Mouse (Mus musculus): ENCODE results near the gene Pgm5. TPM values are rescaled to one million over a fixed set of nuclear protein-coding genes. Genes with fewer than 3 reads are reported as not detected.
A peak's percentile ranks its signal among the peaks of the same experiment; 100 is the strongest.
"Not testable (repeated sequence)": the region's sequence is repeated elsewhere in the genome, so short reads cannot be mapped to it uniquely, and the experiment has no call there.

Gene Pgm5
- polyA plus RNA-seq, 1 experiment from 2014 or later: 0.13 TPM

DNA sequence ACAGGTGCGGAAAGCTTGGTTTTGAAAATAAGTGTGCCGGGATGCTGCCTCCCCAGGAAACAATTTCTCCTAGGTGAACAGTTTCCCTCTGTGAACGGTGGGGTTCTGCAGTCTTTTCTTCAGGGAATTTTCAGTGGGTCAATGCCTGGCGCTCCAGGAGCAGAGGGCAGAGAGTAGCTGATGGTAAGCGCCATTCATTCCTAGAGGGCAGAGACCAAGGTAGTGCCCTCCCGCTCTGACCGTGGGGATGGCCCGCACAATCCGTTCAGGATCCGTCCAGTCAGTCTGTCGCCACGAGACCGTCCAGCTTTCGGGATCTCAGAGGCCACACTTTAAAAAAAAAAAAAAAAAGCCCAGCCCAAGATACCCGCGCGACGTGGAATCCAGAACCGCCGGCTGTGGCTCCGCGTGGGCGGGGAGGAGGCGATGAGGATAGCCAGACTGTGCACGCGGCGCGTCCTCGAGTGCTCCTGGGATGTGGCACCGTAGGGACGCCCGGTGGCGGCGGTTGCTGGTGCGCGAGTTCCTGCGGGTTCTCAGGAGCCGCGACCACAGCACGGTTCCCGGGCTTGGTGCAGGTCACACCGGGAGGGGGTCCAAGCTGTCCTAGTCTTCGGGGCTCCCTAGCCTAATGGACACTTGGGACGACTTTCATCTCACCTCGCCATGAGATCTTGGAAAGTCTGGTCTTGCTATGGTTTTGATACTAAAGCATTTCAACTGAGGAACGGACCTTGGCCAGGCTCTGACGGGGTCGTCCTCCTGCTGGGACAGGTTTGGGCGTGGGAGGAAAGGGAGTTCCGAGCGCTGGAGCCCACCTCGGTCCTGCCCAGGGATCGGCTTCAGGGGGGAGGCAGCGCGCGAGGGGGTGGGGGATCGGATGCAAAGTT lies 35.6 kb upstream of the Pgm5 start:
- 1% methylated on average over 57 of the region's 57 CpGs for WGBS
- peak; percentile 53 for DNase-seq (ENCODE audit: low spot score)

GRCm38 (mm10) chr19:24896536-24896935 lies 34.9 kb upstream of the Pgm5 start:
- H3K4me3 ChIP-seq: no peak overlapping the region
- peaks cover 72% of the 10 kb centered on the region for H3K27me3 ChIP-seq (ENCODE audit: insufficient read depth, poor library complexity, severe bottlenecking)
- no peak overlapping the region for H3K27ac ChIP-seq
- peak; percentile 15 for DNase-seq (ENCODE audit: low spot score)
- H3K36me3 ChIP-seq: no peaks in the 10 kb centered on the region
- H3K9me3 ChIP-seq: no peaks in the 10 kb centered on the region
- peaks cover 29% of the 10 kb centered on the region for H3K4me1 ChIP-seq (replicated peaks)
- 8% methylated on average over 4 of the region's 4 CpGs for WGBS

More for the DNA sequence above, 35.6 kb upstream of the Pgm5 start:
- Histone ChIP-seq H3K27ac (no peak overlapping the region), H3K36me3 (no peaks in the 10 kb centered on the region), H3K9me3 (no peaks in the 10 kb centered on the region), H3K4me3 (peak overlapping the region; percentile 41), H3K4me1 (replicated peaks) (peaks cover 29% of the 10 kb centered on the region), H3K27me3 (ENCODE audit: insufficient read depth, poor library complexity, severe bottlenecking) (peaks cover 79% of the 10 kb centered on the region)

GRCm38 (mm10) chr19:24886888-24887287 lies 25.2 kb upstream of the Pgm5 start:
- H3K27ac ChIP-seq: no peak overlapping the region
- no peaks in the 10 kb centered on the region for H3K4me1 ChIP-seq (replicated peaks)
- H3K27me3 ChIP-seq (ENCODE audit: insufficient read depth, poor library complexity, severe bottlenecking): peaks cover 15% of the 10 kb centered on the region
- DNase-seq (ENCODE audit: low spot score): no peak
- H3K9me3 ChIP-seq: no peaks in the 10 kb centered on the region
- H3K36me3 ChIP-seq: no peaks in the 10 kb centered on the region
- H3K4me3 ChIP-seq: no peak overlapping the region
- WGBS: 83% methylated on average over 3 of the region's 3 CpGs

- WGBS: 20% methylated on average over 5 of the region's 5 CpGs
- Histone ChIP-seq H3K4me3 (no peak overlapping the region), H3K36me3 (no peaks in the 10 kb centered on the region), H3K27me3 (ENCODE audit: insufficient read depth, poor library complexity, severe bottlenecking) (peaks cover 15% of the 10 kb centered on the region), H3K4me1 (replicated peaks) (0 out of 2 replicates have a peak, but pooled peaks cover 2% of the 10 kb centered on the region), H3K9me3 (no peaks in the 10 kb centered on the region), H3K27ac (no peak overlapping the region)
- DNase-seq (ENCODE audit: low spot score): peak; percentile 56
Measured at GRCm38 (mm10) chr19:24885504-24885903, 23.8 kb upstream of the Pgm5 start.

- WGBS: 65% methylated on average over 4 of the region's 4 CpGs
- DNase-seq (ENCODE audit: low spot score): no peak
- Histone ChIP-seq H3K27me3 (ENCODE audit: insufficient read depth, poor library complexity, severe bottlenecking) (peaks cover 6% of the 10 kb centered on the region), H3K9me3 (0 out of 2 replicates have a peak, but pooled peaks cover 3% of the 10 kb centered on the region), H3K4me1 (replicated peaks) (0 out of 2 replicates have a peak, but pooled peaks cover 2% of the 10 kb centered on the region), H3K27ac (no peak overlapping the region), H3K4me3 (no peak overlapping the region), H3K36me3 (no peaks in the 10 kb centered on the region)
Measured at GRCm38 (mm10) chr19:24881237-24881636, 19.6 kb upstream of the Pgm5 start.

DNA sequence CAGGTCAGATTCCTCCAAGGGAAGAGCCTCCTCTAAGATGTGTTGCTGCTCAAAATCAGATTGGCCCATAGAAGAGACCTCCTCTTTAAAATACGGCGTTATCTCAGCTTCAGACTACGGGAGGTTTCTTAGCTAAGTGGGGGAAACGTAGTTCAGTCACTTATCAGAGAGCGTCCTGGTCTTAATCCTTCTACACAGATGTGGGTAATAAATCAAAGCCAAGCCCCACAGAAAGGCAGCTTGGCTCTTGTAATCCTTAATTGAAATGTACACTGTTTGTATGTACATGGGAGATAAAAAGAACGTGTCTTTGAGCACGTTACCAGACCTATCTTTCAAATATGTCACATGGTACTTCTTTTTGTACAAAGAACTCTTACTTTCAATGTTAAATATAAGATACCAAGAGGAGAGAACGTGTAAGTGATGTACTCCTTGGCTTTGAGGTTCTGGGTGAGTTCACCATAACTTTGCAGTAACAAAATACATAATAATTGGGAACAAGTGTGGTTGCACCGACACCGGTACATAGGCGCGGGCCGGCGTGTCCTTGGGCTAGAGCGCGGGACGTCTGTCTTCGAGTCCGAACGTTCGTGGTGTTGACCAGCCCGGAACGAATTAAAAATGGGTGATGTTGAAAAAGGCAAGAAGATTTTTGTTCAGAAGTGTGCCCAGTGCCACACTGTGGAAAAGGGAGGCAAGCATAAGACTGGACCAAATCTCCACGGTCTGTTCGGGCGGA lies 13.6 kb upstream of the Pgm5 start, which contains the start of gene Gm10053:
TSS of gene Gm10053 (plus strand) at position 558 of the 742 bp plus-strand sequence.
- not testable (repeated sequence) for DNase-seq (ENCODE audit: low spot score); H3K4me3 ChIP-seq; H3K36me3 ChIP-seq; H3K4me1 ChIP-seq (replicated peaks); H3K27ac ChIP-seq; H3K9me3 ChIP-seq
- peaks cover 14% of the 10 kb centered on the region for H3K27me3 ChIP-seq (ENCODE audit: insufficient read depth, poor library complexity, severe bottlenecking)
- 92% methylated on average over 23 of the region's 26 CpGs for whole genome bisulfite sequencing

DNA sequence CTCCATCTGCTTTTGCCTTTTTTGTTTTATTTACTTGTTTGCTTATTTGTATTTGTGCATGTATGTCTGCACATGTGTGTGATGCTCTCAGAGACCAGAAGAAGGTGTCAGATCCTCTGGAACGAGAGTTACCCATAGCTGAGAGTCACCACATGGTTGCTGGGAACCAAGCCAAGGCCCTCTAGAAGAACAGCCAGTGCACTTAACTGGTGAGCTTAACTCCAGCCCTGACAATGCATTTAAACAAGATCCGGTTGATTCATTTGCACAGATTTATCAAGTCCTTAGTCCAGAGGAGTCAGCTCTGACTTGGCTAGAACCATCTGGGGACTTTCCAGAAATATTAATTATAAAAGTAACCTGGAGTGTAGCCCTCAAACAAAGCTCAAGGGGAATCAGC lies 12.2 kb upstream of the Pgm5 start:
- Histone ChIP-seq H3K27ac (no peak overlapping the region), H3K27me3 (ENCODE audit: insufficient read depth, poor library complexity, severe bottlenecking) (peaks cover 23% of the 10 kb centered on the region), H3K4me3 (no peak overlapping the region), H3K9me3 (0 out of 2 replicates have a peak, but pooled peaks cover 3% of the 10 kb centered on the region), H3K36me3 (no peaks in the 10 kb centered on the region), H3K4me1 (replicated peaks) (0 out of 2 replicates have a peak, but pooled peaks cover 9% of the 10 kb centered on the region)
- DNase-seq (ENCODE audit: low spot score): no peak
- WGBS: 81% methylated on average over 2 of the region's 2 CpGs

- H3K36me3 ChIP-seq: no peaks in the 10 kb centered on the region
- no peaks in the 10 kb centered on the region for H3K9me3 ChIP-seq
- peaks cover 9% of the 10 kb centered on the region; the same call in 1 of the 2 replicates for H3K4me1 ChIP-seq (replicated peaks)
- peak overlapping the region; percentile 47 for H3K4me3 ChIP-seq
- no peak overlapping the region for H3K27ac ChIP-seq
- WGBS: 25% methylated on average over 18 of the region's 18 CpGs
- H3K27me3 ChIP-seq (ENCODE audit: insufficient read depth, poor library complexity, severe bottlenecking): peaks cover 26% of the 10 kb centered on the region
- peak; percentile 85 for DNase-seq (ENCODE audit: low spot score)
Measured at GRCm38 (mm10) chr19:24871037-24871635, 9.5 kb upstream of the Pgm5 start.

GRCm38 (mm10) chr19:24865436-24865835 lies 3.8 kb upstream of the Pgm5 start:
- H3K27ac ChIP-seq: no peak overlapping the region
- 88% methylated on average over 9 of the region's 9 CpGs for WGBS
- no peaks in the 10 kb centered on the region for H3K9me3 ChIP-seq
- peaks cover 50% of the 10 kb centered on the region for H3K27me3 ChIP-seq (ENCODE audit: insufficient read depth, poor library complexity, severe bottlenecking)
- no peaks in the 10 kb centered on the region for H3K36me3 ChIP-seq
- H3K4me1 ChIP-seq (replicated peaks): peaks cover 11% of the 10 kb centered on the region
- no peak overlapping the region for H3K4me3 ChIP-seq
- no peak for DNase-seq (ENCODE audit: low spot score)

DNA sequence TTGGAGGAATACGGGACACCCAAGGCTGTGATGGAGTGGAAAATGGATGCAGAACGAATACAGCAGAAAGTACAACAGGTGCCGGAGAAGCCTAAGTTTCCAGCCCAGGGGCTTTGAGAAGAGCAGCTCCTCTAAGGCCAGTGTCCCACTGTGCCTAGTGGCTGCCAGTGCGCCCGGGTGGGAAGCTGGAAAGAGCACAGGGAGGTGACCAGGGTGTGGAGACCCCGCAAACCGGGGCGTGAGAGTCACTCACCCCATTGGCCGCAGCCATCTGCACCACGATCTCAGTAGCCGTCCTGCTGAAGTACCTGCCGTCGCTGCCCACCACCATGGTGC lies 411 bp downstream of the Pgm5 start:
- Histone ChIP-seq H3K36me3 (no peaks in the 10 kb centered on the region), H3K27ac (peak overlapping the region; percentile 78), H3K27me3 (ENCODE audit: insufficient read depth, poor library complexity, severe bottlenecking) (peaks cover 46% of the 10 kb centered on the region), H3K4me3 (peak overlapping the region; percentile 59), H3K4me1 (replicated peaks) (peaks cover 11% of the 10 kb centered on the region), H3K9me3 (no peaks in the 10 kb centered on the region)
- DNase-seq (ENCODE audit: low spot score): no peak
- WGBS: 20% methylated on average over 13 of the region's 13 CpGs

DNA sequence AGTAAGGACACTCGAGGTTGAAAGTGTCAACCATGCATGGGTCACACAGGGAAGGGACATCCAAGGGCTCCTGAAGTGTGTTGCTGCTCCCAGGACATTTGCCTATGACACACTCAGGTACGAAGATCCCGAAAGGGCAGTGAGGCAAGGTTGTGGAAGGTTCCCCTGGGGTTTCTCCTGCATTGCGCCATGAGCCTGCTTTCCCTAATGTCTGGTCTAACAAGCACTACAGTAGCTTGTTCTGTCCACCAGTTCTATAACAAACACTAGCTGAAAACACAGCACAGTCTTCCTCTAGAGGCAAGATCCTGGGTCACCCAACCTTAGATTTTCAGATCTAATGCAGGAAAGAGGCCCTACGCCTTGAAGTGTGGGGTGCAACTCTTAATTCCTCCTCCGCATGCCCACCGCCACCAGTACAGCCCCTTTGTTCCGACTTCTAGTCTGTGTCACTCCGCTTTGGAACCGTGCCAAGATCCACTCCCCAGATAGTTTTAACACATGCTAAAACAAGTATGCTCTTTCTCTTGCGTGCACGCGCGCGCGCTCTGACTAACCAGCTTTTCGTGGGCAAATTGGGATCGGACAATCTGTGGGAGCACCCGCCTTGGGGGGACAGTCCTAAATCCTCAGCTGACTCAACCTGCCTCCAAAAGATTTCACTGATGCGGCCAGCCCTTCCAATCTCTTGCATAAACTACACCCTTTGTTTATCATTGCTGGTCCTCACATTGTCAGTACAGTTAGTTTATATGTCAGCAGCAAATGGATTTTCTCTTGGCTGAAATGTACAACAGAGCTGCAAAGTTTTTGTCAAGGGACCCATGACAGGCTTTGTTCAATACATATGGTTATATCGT lies 10.0 kb downstream of the Pgm5 start:
- no peak overlapping the region for H3K4me3 ChIP-seq
- no peaks in the 10 kb centered on the region for H3K27me3 ChIP-seq (ENCODE audit: insufficient read depth, poor library complexity, severe bottlenecking)
- H3K27ac ChIP-seq: no peak overlapping the region
- no peak for DNase-seq (ENCODE audit: low spot score)
- H3K4me1 ChIP-seq (replicated peaks): peaks cover 15% of the 10 kb centered on the region
- 91% methylated on average over 21 of the region's 21 CpGs for WGBS
- H3K36me3 ChIP-seq: no peaks in the 10 kb centered on the region
- no peaks in the 10 kb centered on the region for H3K9me3 ChIP-seq

- WGBS: 92% methylated on average over 2 of the region's 2 CpGs
- Histone ChIP-seq H3K27ac (no peak overlapping the region), H3K4me1 (replicated peaks) (peaks cover 23% of the 10 kb centered on the region)
Measured at GRCm38 (mm10) chr19:24848844-24849243, 12.8 kb downstream of the Pgm5 start.

More at GRCm38 (mm10) chr19:24848844-24849243, 12.8 kb downstream of the Pgm5 start:
- no peak for DNase-seq (ENCODE audit: low spot score)
- Histone ChIP-seq H3K4me3 (no peak overlapping the region), H3K27me3 (ENCODE audit: insufficient read depth, poor library complexity, severe bottlenecking) (no peaks in the 10 kb centered on the region), H3K9me3 (no peaks in the 10 kb centered on the region), H3K36me3 (no peaks in the 10 kb centered on the region)

All from hindbrain, embryonic 10.5 days (tissue).